Mouse (Mus musculus) c-Kit-positive CD71-positive TER-119-positive erythroid progenitor cells, embryonic 14.5 days (primary cell): ENCODE results near the gene Csnk2a1.

ENCODE experiments used
- DNase-seq: peaks from one replicate; pipeline ENCODE4 v3.0.0-alpha.2; 2013; ENCODE audit warnings: low spot score

The Csnk2a1 gene

GRCm38 (mm10) chr2:152324842-152325241 lies 98.2 kb downstream of the Csnk2a1 start:
- no peak for DNase-seq

DNA sequence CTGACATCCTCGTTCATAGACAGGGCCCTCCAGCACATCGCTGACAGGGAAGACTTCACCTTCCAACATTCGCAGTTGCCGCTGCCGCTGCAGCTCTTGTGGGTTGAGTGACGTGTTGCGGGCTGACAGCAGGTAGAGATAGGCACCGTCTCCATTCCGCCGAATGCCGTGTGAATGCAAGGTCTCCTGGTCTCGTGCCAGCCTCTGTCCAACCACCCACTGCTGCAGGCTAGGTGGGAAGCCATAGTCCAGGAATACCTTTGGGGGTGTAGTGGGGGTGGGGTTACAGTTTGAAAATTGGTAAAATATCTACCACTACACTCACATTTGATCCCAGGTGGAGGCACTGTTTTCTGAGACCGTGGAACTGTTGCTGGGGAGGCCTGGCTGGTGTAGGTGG lies 99.5 kb downstream of the Csnk2a1 start:
- DNase-seq, result no peak

DNA sequence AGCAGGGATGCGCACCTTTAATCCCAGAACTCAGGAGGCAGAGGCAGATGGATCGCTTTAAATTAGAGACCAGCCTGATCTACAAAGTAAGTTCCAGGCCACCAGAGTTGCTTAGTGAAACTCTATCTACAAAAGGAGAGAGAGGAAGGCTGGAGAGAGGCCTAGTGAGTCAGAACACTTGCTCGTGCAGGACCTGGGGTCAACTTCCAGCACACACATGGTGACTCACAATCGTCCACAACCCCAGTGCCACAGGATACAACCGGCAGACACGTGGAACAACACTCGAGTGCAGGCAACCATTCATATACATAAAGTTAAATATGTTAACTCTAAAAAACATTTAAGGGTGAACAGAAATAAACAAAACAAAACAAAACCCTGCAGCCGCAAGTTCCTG lies 100.0 kb downstream of the Csnk2a1 start:
- no peak for DNase-seq

DNA sequence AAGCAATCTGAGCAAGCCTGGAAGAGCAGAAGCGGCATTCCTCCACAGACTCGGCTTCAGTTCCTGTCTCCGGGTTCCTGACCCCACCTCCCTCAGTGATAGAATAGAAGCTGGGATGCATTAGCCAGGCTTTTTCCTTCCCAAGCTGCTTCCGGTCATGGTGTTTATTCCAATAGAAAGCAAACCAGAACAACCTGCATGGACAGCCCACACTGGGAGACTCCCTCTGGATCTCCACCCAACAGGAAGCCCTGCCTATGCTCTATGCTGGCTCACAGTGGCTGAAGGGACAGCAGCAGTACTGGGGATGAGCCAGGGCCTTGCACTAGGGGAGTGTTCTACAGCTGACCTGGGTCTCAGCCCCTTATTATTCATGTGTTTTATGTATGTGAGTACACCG lies 101.3 kb downstream of the Csnk2a1 start:
- DNase-seq, result no peak

GRCm38 (mm10) chr2:152330858-152331423 lies 104.3 kb downstream of the Csnk2a1 start:
- DNase-seq, result peak; percentile 44
